Mouse (Mus musculus): ENCODE results near the gene Pask. TPM values are rescaled to one million over a fixed set of nuclear protein-coding genes. Genes with fewer than 3 reads are reported as not detected.
"Not testable (repeated sequence)": the region's sequence is repeated elsewhere in the genome, so short reads cannot be mapped to it uniquely, and the experiment has no call there.

The Pask gene
- 1 to 10 TPM; 3.9 to 9.4 TPM for total RNA-seq (2021)

GRCm38 (mm10) chr1:93342648-93343503 lies at the start of gene Pask, which contains the start of gene Ppp1r7:
Gene Pask (minus strand): TSS chr1:93343482.
Gene Ppp1r7 (plus strand): TSS chr1:93342854.
- intact Hi-C loops (cut with DNase I): loop anchor here (2.0 kb wide), 1 partner anchor 136 kb away; the partner anchor contains the start of gene Hdlbp

GRCm38 (mm10) chr1:93388906-93389305 lies 45.6 kb upstream of the Pask start:
- no peak for DNase-seq (ENCODE audit: low spot score in 2 of 2)
- intact Hi-C loops (cut with DNase I): no loop called here

More at GRCm38 (mm10) chr1:93342648-93343503, at the start of gene Pask, which contains the start of gene Ppp1r7:
- peak; percentile 93 to 98 for DNase-seq (ENCODE audit: low spot score in 2 of 2)

- intact Hi-C loops (cut with DNase I): no loop called here
- DNase-seq (ENCODE audit: low spot score in 2 of 2): no peak
Measured at GRCm38 (mm10) chr1:93387198-93387597, 43.9 kb upstream of the Pask start.

- intact Hi-C loops (cut with DNase I): no loop called here
- DNase-seq (ENCODE audit: low spot score in 2 of 2): no peak
Measured at GRCm38 (mm10) chr1:93379117-93379516, 35.8 kb upstream of the Pask start.

GRCm38 (mm10) chr1:93377307-93377706 lies 34.0 kb upstream of the Pask start:
- intact Hi-C loops (cut with DNase I): no loop called here
- DNase-seq (ENCODE audit: low spot score in 2 of 2): no peak

GRCm38 (mm10) chr1:93373665-93374064 lies 30.4 kb upstream of the Pask start, which contains the start of gene Ano7:
Gene Ano7 (plus strand): TSS chr1:93373930.
- no peak for DNase-seq (ENCODE audit: low spot score in 2 of 2)
- intact Hi-C loops (cut with DNase I): no loop called here

GRCm38 (mm10) chr1:93365641-93366040 lies 22.4 kb upstream of the Pask start:
- intact Hi-C loops (cut with DNase I): no loop called here
- DNase-seq (ENCODE audit: low spot score in 2 of 2): no peak

- intact Hi-C loops (cut with DNase I): no loop called here
- DNase-seq (ENCODE audit: low spot score in 2 of 2): peak in 1 of 2 experiments; percentile 35
Measured at GRCm38 (mm10) chr1:93362661-93363060, 19.4 kb upstream of the Pask start.

- DNase-seq (ENCODE audit: low spot score in 2 of 2): peak; percentile 32 to 77
- intact Hi-C loops (cut with DNase I): loop anchor here (5.0 kb wide), 1 partner anchor 150 kb away; no protein-coding TSS in a partner anchor
Measured at GRCm38 (mm10) chr1:93352724-93353123, 9.4 kb upstream of the Pask start.

- peak; percentile 9 to 63 for DNase-seq (ENCODE audit: low spot score in 2 of 2)
- intact Hi-C loops (cut with DNase I): loop anchor here (5.0 kb wide), 1 partner anchor 153 kb away; no protein-coding TSS in a partner anchor
Measured at GRCm38 (mm10) chr1:93349701-93350100, 6.4 kb upstream of the Pask start.

- intact Hi-C loops (cut with DNase I): no loop called here
- peak in 1 of 2 experiments; percentile 47 for DNase-seq (ENCODE audit: low spot score in 2 of 2)
Measured at GRCm38 (mm10) chr1:93347176-93347575, 3.9 kb upstream of the Pask start.

- peak; percentile 95 to 98 for DNase-seq (ENCODE audit: low spot score in 2 of 2)
- intact Hi-C loops (cut with DNase I): loop anchor here (2.0 kb wide), 1 partner anchor 135 kb away; the partner anchor contains the start of gene Hdlbp
Measured at GRCm38 (mm10) chr1:93343504-93344047, 294 bp upstream of the Pask start.

GRCm38 (mm10) chr1:93334621-93335020 lies 8.7 kb downstream of the Pask start:
- intact Hi-C loops (cut with DNase I): no loop called here
- no peak for DNase-seq (ENCODE audit: low spot score in 2 of 2)

GRCm38 (mm10) chr1:93326446-93326845 lies 16.8 kb downstream of the Pask start:
- intact Hi-C loops (cut with DNase I): no loop called here
- no peak for DNase-seq (ENCODE audit: low spot score in 2 of 2)

- intact Hi-C loops (cut with DNase I): no loop called here
- no peak for DNase-seq (ENCODE audit: low spot score in 2 of 2)
Measured at GRCm38 (mm10) chr1:93323973-93324372, 19.3 kb downstream of the Pask start.

- intact Hi-C loops (cut with DNase I): loop anchor here (5.0 kb wide), 1 partner anchor 133 kb away; no protein-coding TSS in a partner anchor
- peak; percentile 82 to 84 for DNase-seq (ENCODE audit: low spot score in 2 of 2)
Measured at GRCm38 (mm10) chr1:93305581-93306337, 37.5 kb downstream of the Pask start, which contains the start of gene Mterf4. Gene Mterf4 (minus strand): TSS chr1:93305915.

- DNase-seq (ENCODE audit: low spot score in 2 of 2): no peak
- intact Hi-C loops (cut with DNase I): no loop called here
Measured at GRCm38 (mm10) chr1:93300578-93300977, 42.7 kb downstream of the Pask start.

GRCm38 (mm10) chr1:93299791-93300190 lies 43.5 kb downstream of the Pask start:
- intact Hi-C loops (cut with DNase I): no loop called here

GRCm38 (mm10) chr1:93294491-93294890 lies 48.8 kb downstream of the Pask start:
- DNase-seq (ENCODE audit: low spot score in 2 of 2); intact Hi-C loops (cut with DNase I): not testable (repeated sequence)

More at GRCm38 (mm10) chr1:93299791-93300190, 43.5 kb downstream of the Pask start:
- DNase-seq (ENCODE audit: low spot score in 2 of 2): no peak

GRCm38 (mm10) chr1:93292006-93292405 lies 51.3 kb downstream of the Pask start:
- intact Hi-C loops (cut with DNase I): no loop called here
- no peak for DNase-seq (ENCODE audit: low spot score in 2 of 2)

Data from left cerebral cortex, postnatal 25 days (tissue).